Mouse (Mus musculus): Measurements from ENCODE around the gene Ropn1.

- TF ChIP-seq POLR2A (IDR thresholded peaks at IDR 0.05; ENCODE audit: low read depth, low read length), result no peak
- TF ChIP-seq CTCF (IDR thresholded peaks at IDR 0.05; ENCODE audit: borderline replicate concordance, insufficient read depth, low read length), result no peak
Observed at GRCm38 (mm10) chr16:34657983-34658382, 8.3 kb downstream of the Ropn1 start.
